Mouse (Mus musculus): ENCODE data around the gene Leap2. TPM values are rescaled to one million over a fixed set of nuclear protein-coding genes. Genes with fewer than 3 reads are reported as not detected.

The Leap2 gene
- polyA plus RNA-seq, 1 experiment from 2014 or later, result not detected

DNA sequence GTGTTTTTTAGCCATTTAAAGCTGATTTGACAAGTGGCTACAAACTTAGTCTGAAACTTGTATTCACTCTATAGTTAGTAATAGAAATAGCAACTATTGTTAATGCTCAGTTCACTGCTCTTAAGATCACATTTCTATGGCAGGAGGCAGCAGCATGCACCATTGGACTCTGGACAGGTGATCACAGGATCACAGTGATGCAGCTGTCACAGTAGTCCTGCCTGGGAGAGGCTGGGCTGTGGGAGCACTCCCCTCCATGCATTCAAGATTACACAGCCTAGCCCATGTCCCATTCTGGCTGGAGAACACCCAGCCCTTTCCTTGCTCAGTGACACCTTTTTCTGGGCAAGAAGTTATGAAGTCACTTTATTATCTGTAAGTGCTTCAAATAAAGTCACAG lies 4.9 kb downstream of the Leap2 start:
- Histone ChIP-seq H3K4me1 (replicated peaks) (no peaks in the 10 kb centered on the region), H3K4me2 (replicated peaks) (no peak overlapping the region), H3K4me3 (replicated peaks) (no peak overlapping the region), H3K9ac (replicated peaks) (no peak overlapping the region), H3K27me3 (no peaks in the 10 kb centered on the region), H3K9me3 (no peaks in the 10 kb centered on the region), H3K36me3 (peaks cover 79% of the 10 kb centered on the region), H3K27ac (no peak overlapping the region)
- no peak for ATAC-seq

DNA sequence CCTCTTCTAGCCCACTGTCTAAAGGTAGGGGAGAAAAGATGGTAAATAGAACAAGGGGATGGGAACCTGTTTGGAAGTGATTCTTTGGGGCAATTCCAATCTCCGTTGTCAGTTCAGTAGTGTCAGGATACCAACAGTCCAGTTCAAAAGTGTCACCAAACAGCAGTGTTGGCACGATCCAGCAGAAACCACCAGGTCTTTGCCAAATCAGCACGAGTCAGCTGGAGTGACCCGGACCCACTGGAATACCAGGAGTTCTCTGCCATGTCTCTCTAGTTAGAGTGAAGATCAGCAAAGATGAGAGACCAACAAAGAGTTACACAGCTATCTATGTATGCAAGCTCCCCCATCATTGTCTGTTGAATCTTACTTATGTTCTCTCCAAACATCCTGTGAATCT lies 9.1 kb downstream of the Leap2 start:
- Histone ChIP-seq H3K9me3 (no peaks in the 10 kb centered on the region), H3K9ac (replicated peaks) (no peak overlapping the region), H3K4me2 (replicated peaks) (no peak overlapping the region), H3K36me3 (peaks cover 93% of the 10 kb centered on the region), H3K27ac (no peak overlapping the region), H3K4me1 (replicated peaks) (no peaks in the 10 kb centered on the region), H3K27me3 (no peaks in the 10 kb centered on the region), H3K4me3 (replicated peaks) (no peak overlapping the region)
- 95% methylated on average over 4 of the region's 4 CpGs for WGBS
- no peak for ATAC-seq

DNA sequence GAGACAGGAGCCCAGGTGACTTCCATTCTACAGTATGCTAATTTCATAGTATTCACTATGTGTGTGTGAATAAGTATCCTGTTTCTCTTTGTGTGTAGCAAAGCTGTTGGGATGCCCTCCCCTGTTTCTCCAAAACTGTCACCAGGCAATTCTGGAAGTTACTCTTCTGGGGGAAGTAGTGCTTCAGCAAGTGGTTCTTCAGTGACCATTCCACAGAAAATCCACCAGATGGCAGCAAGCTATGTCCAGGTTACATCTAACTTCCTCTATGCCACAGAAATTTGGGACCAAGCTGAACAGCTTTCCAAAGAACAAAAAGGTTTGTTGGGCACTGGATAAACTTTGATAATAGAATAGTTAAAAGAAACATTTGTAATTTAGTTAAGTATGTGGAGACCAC lies 11.2 kb downstream of the Leap2 start:
- Histone ChIP-seq H3K9me3 (no peaks in the 10 kb centered on the region), H3K27ac (no peak overlapping the region), H3K36me3 (peaks cover 87% of the 10 kb centered on the region), H3K9ac (replicated peaks) (no peak overlapping the region), H3K4me1 (replicated peaks) (no peaks in the 10 kb centered on the region), H3K27me3 (no peaks in the 10 kb centered on the region), H3K4me2 (replicated peaks) (no peak overlapping the region), H3K4me3 (replicated peaks) (no peak overlapping the region)
- ATAC-seq, result no peak

DNA sequence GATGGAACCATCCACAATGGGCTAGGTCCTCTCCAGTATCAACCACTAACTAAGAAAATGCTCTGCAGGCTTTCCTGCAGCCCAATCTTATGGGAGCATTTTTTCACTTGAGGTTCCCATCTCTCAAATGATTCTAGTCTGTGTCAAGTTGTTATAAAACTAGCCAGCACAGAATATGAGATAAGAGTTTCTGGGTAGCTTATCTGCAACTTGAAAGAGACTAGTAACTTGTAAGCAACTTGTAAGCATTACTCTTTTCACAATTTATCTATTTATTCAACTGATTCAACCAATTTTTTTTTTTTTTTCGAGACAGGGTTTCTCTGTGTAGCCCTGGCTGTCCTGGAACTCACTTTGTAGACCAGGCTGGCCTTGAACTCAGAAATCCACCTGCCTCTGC lies 19.3 kb downstream of the Leap2 start:
- Histone ChIP-seq H3K9me3 (no peaks in the 10 kb centered on the region), H3K36me3 (peaks cover 76% of the 10 kb centered on the region), H3K4me3 (replicated peaks) (no peak overlapping the region), H3K4me2 (replicated peaks) (no peak overlapping the region), H3K27ac (no peak overlapping the region), H3K4me1 (replicated peaks) (no peaks in the 10 kb centered on the region), H3K9ac (replicated peaks) (no peak overlapping the region), H3K27me3 (no peaks in the 10 kb centered on the region)
- no peak for ATAC-seq
- 100% methylated on average over 1 of the region's 1 CpGs for WGBS

DNA sequence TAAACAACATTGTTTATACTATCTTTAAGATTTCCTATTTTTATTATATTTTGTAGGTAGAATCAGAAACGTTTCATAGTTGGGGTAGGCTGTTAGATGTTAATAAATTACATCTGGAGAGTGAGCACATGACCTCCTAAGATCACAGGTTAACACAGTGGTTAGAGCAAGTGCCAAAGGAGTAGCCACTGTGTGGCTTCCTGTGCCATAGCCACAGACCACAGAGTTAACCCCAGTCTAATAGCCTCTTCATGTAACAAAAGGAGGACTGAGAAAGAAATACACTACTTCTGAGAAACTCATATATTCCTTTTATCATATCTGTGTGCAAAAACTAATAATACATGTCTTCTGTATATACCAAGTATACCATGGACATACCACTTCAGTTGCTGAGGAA lies 29.1 kb downstream of the Leap2 start:
- Histone ChIP-seq H3K36me3 (peaks cover 52% of the 10 kb centered on the region), H3K27ac (no peak overlapping the region), H3K27me3 (no peaks in the 10 kb centered on the region), H3K4me2 (replicated peaks) (no peak overlapping the region), H3K9ac (replicated peaks) (no peak overlapping the region), H3K9me3 (no peaks in the 10 kb centered on the region), H3K4me1 (replicated peaks) (no peaks in the 10 kb centered on the region), H3K4me3 (replicated peaks) (no peak overlapping the region)
- ATAC-seq, result no peak
- WGBS, result 89% methylated on average over 1 of the region's 1 CpGs

- H3K4me1 ChIP-seq (replicated peaks), result no peaks in the 10 kb centered on the region
- H3K4me2 ChIP-seq (replicated peaks), result no peak overlapping the region
- no peak overlapping the region for H3K4me3 ChIP-seq (replicated peaks)
- WGBS, result 97% methylated on average over 2 of the region's 2 CpGs
- peaks cover 46% of the 10 kb centered on the region for H3K36me3 ChIP-seq
- H3K9ac ChIP-seq (replicated peaks), result no peak overlapping the region
- no peak overlapping the region for H3K27ac ChIP-seq
- no peak for ATAC-seq
- H3K27me3 ChIP-seq, result no peaks in the 10 kb centered on the region
- no peaks in the 10 kb centered on the region for H3K9me3 ChIP-seq
These were observed 39.1 kb downstream of the Leap2 start for GRCm38 (mm10) chr11:53383758-53384428.

DNA sequence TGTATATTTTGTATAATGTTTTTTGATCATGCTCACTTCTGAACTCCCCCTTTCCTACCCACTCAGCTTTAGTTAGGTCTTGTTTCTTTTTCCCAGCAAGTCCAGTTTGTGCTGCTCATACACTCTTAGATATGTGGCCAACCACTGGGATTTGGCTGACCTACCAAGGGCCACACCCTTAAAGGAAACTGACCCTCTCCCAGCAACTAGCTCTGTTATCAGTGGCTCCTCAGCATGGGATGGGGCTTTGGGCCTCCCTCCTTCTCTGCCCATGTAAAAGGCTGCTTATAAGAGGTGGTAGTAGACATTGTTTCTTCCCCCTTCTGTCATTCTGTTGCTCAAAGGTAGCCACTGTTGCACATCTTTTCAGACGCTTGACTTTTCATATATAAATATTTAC lies 44.1 kb downstream of the Leap2 start:
- Histone ChIP-seq H3K4me2 (replicated peaks) (no peak overlapping the region), H3K27me3 (no peaks in the 10 kb centered on the region), H3K4me1 (replicated peaks) (no peaks in the 10 kb centered on the region), H3K9me3 (no peaks in the 10 kb centered on the region), H3K4me3 (replicated peaks) (no peak overlapping the region), H3K36me3 (peaks cover 52% of the 10 kb centered on the region), H3K9ac (replicated peaks) (no peak overlapping the region), H3K27ac (no peak overlapping the region)
- ATAC-seq, result no peak
- 87% methylated on average over 1 of the region's 1 CpGs for WGBS

Small RNA genes within 50 kb of the gene (microRNA-seq; reads per million reads assigned to microRNA genes)
- gene Mir6920, result not detected

Other genes starting within 250 kb of the Leap2 start
- gene Hspa4, start 122.7 kb downstream of the Leap2 start, polyA plus RNA-seq (2015; fragmentation: Nextera tagmentation; extraction: Ambion mirVana), result 57.0 and 58.7 TPM in 2 replicates
- gene Zcchc10, start 98.5 kb downstream of the Leap2 start, polyA plus RNA-seq (2015; fragmentation: Nextera tagmentation; extraction: Ambion mirVana), result 17.0 and 17.6 TPM in 2 replicates
- gene Aff4, start 72.3 kb downstream of the Leap2 start, polyA plus RNA-seq (2015; fragmentation: Nextera tagmentation; extraction: Ambion mirVana), result 66.4 and 81.6 TPM in 2 replicates
- gene Uqcrq, start 7.7 kb upstream of the Leap2 start, polyA plus RNA-seq (2015; fragmentation: Nextera tagmentation; extraction: Ambion mirVana), result 644 and 672 TPM in 2 replicates
- gene Gdf9, start 7.9 kb upstream of the Leap2 start, polyA plus RNA-seq (2015; fragmentation: Nextera tagmentation; extraction: Ambion mirVana), result 3.3 and 3.7 TPM in 2 replicates
- not detected in 2 replicates for gene Gm10447, start 33.9 kb upstream of the Leap2 start, polyA plus RNA-seq (2015; fragmentation: Nextera tagmentation; extraction: Ambion mirVana)
- 1.8 and 2.2 TPM in 2 replicates for gene Shroom1, start 34.0 kb upstream of the Leap2 start, polyA plus RNA-seq (2015; fragmentation: Nextera tagmentation; extraction: Ambion mirVana)
- gene Gm9837, start 47.3 kb upstream of the Leap2 start, polyA plus RNA-seq (2015; fragmentation: Nextera tagmentation; extraction: Ambion mirVana), result not detected in 2 replicates
- gene Gm9945, start 57.0 kb upstream of the Leap2 start, polyA plus RNA-seq (2015; fragmentation: Nextera tagmentation; extraction: Ambion mirVana), result not detected in 2 replicates
- gene Sowaha, start 57.1 kb upstream of the Leap2 start, polyA plus RNA-seq (2015; fragmentation: Nextera tagmentation; extraction: Ambion mirVana), result 0.31 and 0.42 TPM in 2 replicates
- gene Sept8, start 96.1 kb upstream of the Leap2 start, polyA plus RNA-seq (2015; fragmentation: Nextera tagmentation; extraction: Ambion mirVana), result 11.0 and 12.7 TPM in 2 replicates
- gene Kif3a, start 144.2 kb upstream of the Leap2 start, polyA plus RNA-seq (2015; fragmentation: Nextera tagmentation; extraction: Ambion mirVana), result 232 and 283 TPM in 2 replicates
- 2.8 and 4.2 TPM in 2 replicates for gene Il4, start 195.5 kb upstream of the Leap2 start, polyA plus RNA-seq (2015; fragmentation: Nextera tagmentation; extraction: Ambion mirVana)
- gene Il13, start 211.5 kb upstream of the Leap2 start, polyA plus RNA-seq (2015; fragmentation: Nextera tagmentation; extraction: Ambion mirVana), result not detected in 2 replicates

All from midbrain, embryonic 13.5 days (tissue).